10 mouse cellular contexts compared by ENCODE assay signal in genomic region chr9:102243296-102243695, GRCm38 (mm10).
DNase-seq lines count a peak whose midpoint lies in the region; ATAC-seq lines count a peak whose summit lies in the region.
"Had no signal": no experiment of that assay in that cellular context is flagged by ENCODE, and none has a peak within 500 bp of the region (broad histone marks: within the 10 kb centered on the region; RNA-seq: fewer than 3 reads in every experiment).

No protein-coding gene starts in this region.

- no peaks in the 10 kb centered on the region for H3K9me3 ChIP-seq in embryonic facial prominence, embryonic 14.5 days (ENCODE audit: control insufficient read depth, low read length)
- H3K9me3 ChIP-seq in hindbrain, embryonic 16.5 days (ENCODE audit: control insufficient read depth, low read length): no peaks in the 10 kb centered on the region
- no peaks in the 10 kb centered on the region for H3K9me3 ChIP-seq in neural tube, embryonic 15.5 days (replicated peaks)
- H3K9me3 ChIP-seq in heart, embryonic 11.5 days (replicated peaks; ENCODE audit: control insufficient read depth, low read length): no peaks in the 10 kb centered on the region

- ATAC-seq in embryonic facial prominence, embryonic 14.5 days (ENCODE audit: low read depth): peak; percentile 33; the same call in 1 of the 2 replicates
- ATAC-seq in hindbrain, embryonic 16.5 days: peak; percentile 88
- ATAC-seq in neural tube, embryonic 15.5 days (ENCODE audit: low FRiP score): peak; percentile 46; the same call in 1 of the 2 replicates
- no peak for ATAC-seq in heart, embryonic 11.5 days (replicated peaks; ENCODE audit: insufficient number of reproducible peaks, low FRiP score, low TSS enrichment)

- WGBS in embryonic facial prominence, embryonic 14.5 days: 16% methylated on average over 7 of the region's 7 CpGs
- 7% methylated on average over 7 of the region's 7 CpGs for WGBS in hindbrain, embryonic 16.5 days
- 12% methylated on average over 7 of the region's 7 CpGs for WGBS in neural tube, embryonic 15.5 days
- WGBS in heart, embryonic 11.5 days (ENCODE audit: insufficient replicate concordance): 48% methylated on average over 7 of the region's 7 CpGs

- H3K4me3 ChIP-seq in embryonic facial prominence, embryonic 14.5 days (ENCODE audit: low read depth, low read length): no peak overlapping the region
- H3K4me3 ChIP-seq in hindbrain, embryonic 16.5 days (ENCODE audit: low read length): no peak overlapping the region
- no peak overlapping the region for H3K4me3 ChIP-seq in neural tube, embryonic 15.5 days (replicated peaks)
- no peak overlapping the region for H3K4me3 ChIP-seq in heart, embryonic 11.5 days (ENCODE audit: low read depth, low read length)

- H3K27me3 ChIP-seq in embryonic facial prominence, embryonic 14.5 days (replicated peaks; ENCODE audit: control insufficient read depth, insufficient read depth, low read length): no peaks in the 10 kb centered on the region
- no peaks in the 10 kb centered on the region for H3K27me3 ChIP-seq in hindbrain, embryonic 16.5 days (replicated peaks; ENCODE audit: control insufficient read depth, insufficient read depth, low read length)
- H3K27me3 ChIP-seq in neural tube, embryonic 15.5 days (replicated peaks): peaks cover 8% of the 10 kb centered on the region
- peaks cover 14% of the 10 kb centered on the region for H3K27me3 ChIP-seq in heart, embryonic 11.5 days (ENCODE audit: control insufficient read depth, insufficient read depth, low read length)

- peak; percentile 20 for DNase-seq in layer of hippocampus, adult 9-11 months
- no peak for DNase-seq in layer of hippocampus, postnatal 14 days (ENCODE audit: low spot score in 2 of 2)
- peak; percentile 22 for DNase-seq in embryonic facial prominence, embryonic 14.5 days (ENCODE audit: low spot score)
- no peak for DNase-seq in heart, adult 11 months
- DNase-seq: kidney, adult 9 months; lung, adult 18-20 months; right cerebral cortex, postnatal 25 days had no signal

- no peak overlapping the region for H3K9ac ChIP-seq in embryonic facial prominence, embryonic 14.5 days (ENCODE audit: low read depth, low read length)
- H3K9ac ChIP-seq in hindbrain, embryonic 16.5 days (ENCODE audit: low read depth, low read length): no peak overlapping the region
- H3K9ac ChIP-seq in neural tube, embryonic 15.5 days (replicated peaks): no peak overlapping the region
- no peak overlapping the region for H3K9ac ChIP-seq in heart, embryonic 11.5 days (ENCODE audit: low read depth, low read length)

- no peak overlapping the region for H3K4me2 ChIP-seq in embryonic facial prominence, embryonic 14.5 days (ENCODE audit: low read depth, low read length)
- H3K4me2 ChIP-seq in hindbrain, embryonic 16.5 days (ENCODE audit: low read length): no peak overlapping the region
- H3K4me2 ChIP-seq in neural tube, embryonic 15.5 days: no peak overlapping the region
- no peak overlapping the region for H3K4me2 ChIP-seq in heart, embryonic 11.5 days

- peaks cover 5% of the 10 kb centered on the region; the same call in 1 of the 2 replicates for H3K4me1 ChIP-seq in embryonic facial prominence, embryonic 14.5 days (ENCODE audit: control insufficient read depth, insufficient read depth, low read length)
- peaks cover 21% of the 10 kb centered on the region for H3K4me1 ChIP-seq in hindbrain, embryonic 16.5 days (ENCODE audit: control insufficient read depth, insufficient read depth, low read depth, low read length)
- peaks cover 29% of the 10 kb centered on the region for H3K4me1 ChIP-seq in neural tube, embryonic 15.5 days
- H3K4me1 ChIP-seq in heart, embryonic 11.5 days (ENCODE audit: control insufficient read depth, insufficient read depth, low read length): no peaks in the 10 kb centered on the region

- no peaks in the 10 kb centered on the region for H3K36me3 ChIP-seq in embryonic facial prominence, embryonic 14.5 days (ENCODE audit: control insufficient read depth, insufficient read depth, low read length)
- H3K36me3 ChIP-seq in hindbrain, embryonic 16.5 days (ENCODE audit: control insufficient read depth, insufficient read depth, low read length): no peaks in the 10 kb centered on the region
- H3K36me3 ChIP-seq in neural tube, embryonic 15.5 days: no peaks in the 10 kb centered on the region
- H3K36me3 ChIP-seq in heart, embryonic 11.5 days (ENCODE audit: control insufficient read depth, insufficient read depth, low read length): no peaks in the 10 kb centered on the region

- H3K27ac ChIP-seq in embryonic facial prominence, embryonic 14.5 days (replicated peaks; ENCODE audit: low read depth, low read length): no peak overlapping the region
- no peak overlapping the region for H3K27ac ChIP-seq in hindbrain, embryonic 16.5 days (ENCODE audit: low read depth, low read length)
- H3K27ac ChIP-seq in neural tube, embryonic 15.5 days (replicated peaks): no peak overlapping the region
- H3K27ac ChIP-seq in heart, embryonic 11.5 days (ENCODE audit: low read depth, low read length): no peak overlapping the region

Comparison
In these comparisons a context has a peak if more than half of its experiments do, and no peak if none do; other contexts are left out.
1. DNase-seq: peak in layer of hippocampus, adult 9-11 months (single experiment) and embryonic facial prominence, embryonic 14.5 days (single experiment); none in layer of hippocampus, postnatal 14 days (0 of 2) and heart, adult 11 months (single experiment).